Mouse (Mus musculus) lung, postnatal 0 days (tissue): ENCODE measurements at regions not wholly inside any gene's neighbourhood (a gene's known extent, or its start where the extent isn't known, plus 50 kb on each side); places are given as distances from the start of the nearest gene placed in this dataset.

Experiments
- CTCF ChIP-seq: IDR thresholded peaks from 2 replicates; pipeline ENCODE4 v1.5.1; 2016; ENCODE audit warnings: antibody characterized with exemption, mild to moderate bottlenecking
- EP300 ChIP-seq: IDR thresholded peaks from 2 replicates; pipeline ENCODE4 v1.6.1; 2016; ENCODE audit warnings: antibody characterized with exemption, mild to moderate bottlenecking, control low read depth

- no peak for TF ChIP-seq CTCF
- TF ChIP-seq EP300: no peak
Measured at GRCm38 (mm10) chr5:64575896-64576295, 227.3 kb upstream of the Klf3 start.
